Mouse (Mus musculus) midbrain, postnatal 0 days (tissue): ENCODE measurements at regions not wholly inside any gene's neighbourhood (a gene's known extent, or its start where the extent isn't known, plus 50 kb on each side); places are given as distances from the start of the nearest gene placed in this dataset.

Experiments used
- ATAC-seq: fragments of 200-750 bp; cut with Nextera tagmentation; 2 replicates; pipeline ENCODE4 v1.8.0; 2017; ENCODE audit warnings: moderate number of reproducible peaks, mild to moderate bottlenecking, moderate TSS enrichment, moderate library complexity; ENCODE audit not compliant: low FRiP score
- DNase-seq: peaks from one replicate; pipeline ENCODE4 v3.0.0-alpha.2; 2015; ENCODE audit warnings: low spot score
- H3K27ac ChIP-seq: fragments of 300-500 bp; sonication (generic); 2 replicates; pipeline ENCODE4 v1.5.1; 2014; ENCODE audit warnings: low read depth, mild to moderate bottlenecking, low read length, mixed read lengths
- H3K27me3 ChIP-seq: fragments of 300-500 bp; sonication (generic); 2 replicates; pipeline ENCODE4 v1.6.1; 2014; ENCODE audit warnings: low read length, control low read depth, mixed read lengths; ENCODE audit not compliant: insufficient read depth
- H3K36me3 ChIP-seq: fragments of 300-500 bp; sonication (generic); 2 replicates; pipeline ENCODE4 v1.6.1; 2014; ENCODE audit warnings: low read length, control low read depth, mixed read lengths; ENCODE audit not compliant: insufficient read depth
- H3K4me1 ChIP-seq: fragments of 300-500 bp; sonication (generic); 2 replicates; pipeline ENCODE4 v1.6.1; 2014; ENCODE audit warnings: mild to moderate bottlenecking, control low read depth, antibody characterized with exemption, low read length, mixed read lengths; ENCODE audit not compliant: insufficient read depth
- H3K4me2 ChIP-seq: fragments of 300-500 bp; sonication (generic); 2 replicates; pipeline ENCODE4 v1.6.1; 2014; ENCODE audit warnings: low read depth, mild to moderate bottlenecking, low read length, mixed read lengths; ENCODE audit not compliant: poor library complexity, severe bottlenecking
- H3K4me3 ChIP-seq: fragments of 300-500 bp; sonication (generic); 2 replicates; pipeline ENCODE4 v1.5.1; 2014; ENCODE audit warnings: low read depth, mild to moderate bottlenecking, low read length, moderate library complexity
- H3K9ac ChIP-seq: fragments of 300-500 bp; sonication (generic); replicated peaks from 2 replicates; pipeline ENCODE4 v1.6.1; 2014; ENCODE audit warnings: mild to moderate bottlenecking, low read length, moderate library complexity, mixed read lengths; ENCODE audit not compliant: poor library complexity, severe bottlenecking
- H3K9me3 ChIP-seq: fragments of 300-500 bp; sonication (generic); 2 replicates; pipeline ENCODE4 v1.6.1; 2016; ENCODE audit warnings: low read length, control low read depth
- CTCF ChIP-seq: IDR thresholded peaks from 2 replicates; pipeline ENCODE4 v1.5.1; 2016; ENCODE audit warnings: antibody characterized with exemption, mild to moderate bottlenecking
- WGBS: fragments of 180-500 bp; shearing (Covaris S2); extraction: QIAGEN DNeasy Blood & Tissue Kit; methylation state at CpG from one replicate; pipeline ENCODE4 v1.1.7; 2014; 5-methylcytosine and 5-hydroxymethylcytosine counted together

- no peak for DNase-seq
- H3K27me3 ChIP-seq = no peaks in the 10 kb centered on the region
- no peak overlapping the region for H3K4me2 ChIP-seq
Observed at GRCm38 (mm10) chr15:5335528-5336268, 91.7 kb upstream of the Ptger4 start.

GRCm38 (mm10) chr15:5326996-5327395, 83.0 kb upstream of the Ptger4 start:
- H3K36me3 ChIP-seq = no peaks in the 10 kb centered on the region
- no peaks in the 10 kb centered on the region for H3K4me1 ChIP-seq
- no peak for ATAC-seq
- 72% methylated on average over 4 of the region's 4 CpGs for WGBS
- H3K4me2 ChIP-seq = no peak overlapping the region
- H3K9ac ChIP-seq = no peak overlapping the region
- no peak for TF ChIP-seq CTCF
- H3K4me3 ChIP-seq = no peak overlapping the region
- no peak for DNase-seq
- no peaks in the 10 kb centered on the region for H3K27me3 ChIP-seq
- no peak overlapping the region for H3K27ac ChIP-seq
- no peaks in the 10 kb centered on the region for H3K9me3 ChIP-seq

More at GRCm38 (mm10) chr15:5335528-5336268, 91.7 kb upstream of the Ptger4 start:
- Histone ChIP-seq H3K36me3 (no peaks in the 10 kb centered on the region), H3K4me1 (no peaks in the 10 kb centered on the region), H3K9me3 (no peaks in the 10 kb centered on the region), H3K9ac (no peak overlapping the region), H3K27ac (no peak overlapping the region), H3K4me3 (no peak overlapping the region)
- no peak for TF ChIP-seq CTCF
- ATAC-seq = peak; percentile 62; the same call in 1 of the 2 replicates
- 54% methylated on average over 6 of the region's 6 CpGs for WGBS

GRCm38 (mm10) chr15:5321691-5322090, 77.7 kb upstream of the Ptger4 start:
- no peak for TF ChIP-seq CTCF

GRCm38 (mm10) chr15:5312231-5312630, 68.2 kb upstream of the Ptger4 start:
- DNase-seq (no peak), ATAC-seq (no peak)
- no peaks in the 10 kb centered on the region for H3K36me3 ChIP-seq
- no peak overlapping the region for H3K4me3 ChIP-seq
- no peaks in the 10 kb centered on the region for H3K9me3 ChIP-seq
- no peaks in the 10 kb centered on the region for H3K27me3 ChIP-seq
- H3K4me1 ChIP-seq = no peaks in the 10 kb centered on the region
- no peak overlapping the region for H3K4me2 ChIP-seq
- H3K9ac ChIP-seq = no peak overlapping the region
- 78% methylated on average over 6 of the region's 6 CpGs for WGBS
- no peak for TF ChIP-seq CTCF
- H3K27ac ChIP-seq = no peak overlapping the region

More at GRCm38 (mm10) chr15:5321691-5322090, 77.7 kb upstream of the Ptger4 start:
- H3K4me2 ChIP-seq = no peak overlapping the region
- no peaks in the 10 kb centered on the region for H3K4me1 ChIP-seq
- H3K9ac ChIP-seq = no peak overlapping the region
- ATAC-seq (no peak), DNase-seq (no peak)
- no peaks in the 10 kb centered on the region for H3K9me3 ChIP-seq
- H3K4me3 ChIP-seq = no peak overlapping the region
- H3K27me3 ChIP-seq = no peaks in the 10 kb centered on the region
- no peak overlapping the region for H3K27ac ChIP-seq
- no peaks in the 10 kb centered on the region for H3K36me3 ChIP-seq

GRCm38 (mm10) chr15:5310035-5310434, 66.0 kb upstream of the Ptger4 start:
- no peak for TF ChIP-seq CTCF
- 98% methylated on average over 3 of the region's 3 CpGs for WGBS
- H3K27me3 ChIP-seq = no peaks in the 10 kb centered on the region
- no peak overlapping the region for H3K4me3 ChIP-seq
- no peaks in the 10 kb centered on the region for H3K4me1 ChIP-seq
- no peak overlapping the region for H3K27ac ChIP-seq
- H3K4me2 ChIP-seq = no peak overlapping the region
- H3K9ac ChIP-seq = no peak overlapping the region
- no peaks in the 10 kb centered on the region for H3K9me3 ChIP-seq
- ATAC-seq (no peak), DNase-seq (no peak)
- H3K36me3 ChIP-seq = no peaks in the 10 kb centered on the region

- Histone ChIP-seq H3K27ac (no peak overlapping the region), H3K4me3 (no peak overlapping the region), H3K27me3 (no peaks in the 10 kb centered on the region), H3K9ac (no peak overlapping the region), H3K4me1 (no peaks in the 10 kb centered on the region), H3K4me2 (no peak overlapping the region), H3K9me3 (no peaks in the 10 kb centered on the region), H3K36me3 (no peaks in the 10 kb centered on the region)
- WGBS = 66% methylated on average over 2 of the region's 2 CpGs
- ATAC-seq (no peak), DNase-seq (no peak)
- no peak for TF ChIP-seq CTCF
Observed at GRCm38 (mm10) chr15:5302403-5302802, 58.4 kb upstream of the Ptger4 start.
